Mouse (Mus musculus) liver, adult (tissue): ENCODE measurements around the gene Ezh2.
A peak's percentile ranks its signal among the peaks of the same experiment; 100 is the strongest.

ENCODE experiments used
- GATA4 ChIP-seq: IDR thresholded peaks from 2 replicates; pipeline ENCODE4 v1.6.1; 2014; ENCODE audit warnings: mild to moderate bottlenecking, low read length; ENCODE audit not compliant: insufficient replicate concordance

Gene Ezh2

GRCm38 (mm10) chr6:47560407-47560806 is 34.7 kb downstream of the Ezh2 start:
- TF ChIP-seq GATA4: no peak

GRCm38 (mm10) chr6:47559287-47559686 is 35.9 kb downstream of the Ezh2 start:
- TF ChIP-seq GATA4: no peak

- TF ChIP-seq GATA4: peak; percentile 66
Measured at GRCm38 (mm10) chr6:47552280-47552679, 42.9 kb downstream of the Ezh2 start.

- no peak for TF ChIP-seq GATA4
Measured at GRCm38 (mm10) chr6:47535333-47535732, 59.8 kb downstream of the Ezh2 start.

GRCm38 (mm10) chr6:47532547-47532946 is 62.6 kb downstream of the Ezh2 start:
- TF ChIP-seq GATA4: no peak

- TF ChIP-seq GATA4: no peak
Measured at GRCm38 (mm10) chr6:47527655-47528054, 67.5 kb downstream of the Ezh2 start.

- no peak for TF ChIP-seq GATA4
Measured at GRCm38 (mm10) chr6:47527129-47527528, 68.0 kb downstream of the Ezh2 start.

GRCm38 (mm10) chr6:47526446-47526845 is 68.7 kb downstream of the Ezh2 start:
- no peak for TF ChIP-seq GATA4

GRCm38 (mm10) chr6:47525041-47525440 is 70.1 kb downstream of the Ezh2 start:
- TF ChIP-seq GATA4: no peak

- no peak for TF ChIP-seq GATA4
Measured at GRCm38 (mm10) chr6:47522431-47522830, 72.7 kb downstream of the Ezh2 start.

- TF ChIP-seq GATA4: no peak
Measured at GRCm38 (mm10) chr6:47520030-47520429, 75.1 kb downstream of the Ezh2 start.

GRCm38 (mm10) chr6:47494562-47494961 is 100.6 kb downstream of the Ezh2 start:
- TF ChIP-seq GATA4: no peak

GRCm38 (mm10) chr6:47482027-47482426 is 113.1 kb downstream of the Ezh2 start:
- TF ChIP-seq GATA4: no peak
